Mouse (Mus musculus) spleen, adult 2 months (tissue): Measurements from ENCODE around the gene Stx8. TPM values are rescaled to one million over a fixed set of nuclear protein-coding genes. Genes with fewer than 3 reads are reported as not detected.

Source experiments
- DNase-seq, 2 experiments: peaks; one replicate each; pipeline versions ENCODE4 v3.0.0 to v3.0.0-alpha.2; 2012 to 2021; ENCODE audit warnings: low spot score in 2 of 2, low read depth in 1 of 2
- H3K27ac ChIP-seq: fragments of 200-500 bp; 2 replicates; pipeline ENCODE4 v1.5.1; 2012; ENCODE audit warnings: low read length, inconsistent platforms; ENCODE audit not compliant: insufficient read depth
- H3K27me3 ChIP-seq: fragments of 200-500 bp; 2 replicates; pipeline ENCODE4 v1.6.1; 2012; ENCODE audit warnings: mild to moderate bottlenecking, moderate library complexity, low read length, inconsistent platforms; ENCODE audit not compliant: control insufficient read depth, insufficient read depth
- H3K36me3 ChIP-seq: fragments of 200-500 bp; 2 replicates; pipeline ENCODE4 v1.6.1; 2012; ENCODE audit warnings: mild to moderate bottlenecking, low read length, inconsistent platforms; ENCODE audit not compliant: control insufficient read depth, insufficient read depth
- H3K4me1 ChIP-seq: fragments of 200-500 bp; 2 replicates; pipeline ENCODE4 v1.6.1; 2011; ENCODE audit warnings: inconsistent platforms; ENCODE audit not compliant: control insufficient read depth, insufficient read depth, insufficient read length
- H3K4me3 ChIP-seq: fragments of 200-500 bp; 2 replicates; pipeline ENCODE4 v1.5.1; 2011; ENCODE audit warnings: mild to moderate bottlenecking, inconsistent platforms; ENCODE audit not compliant: insufficient read depth, insufficient read length; ENCODE audit errors: extremely low read depth
- CTCF ChIP-seq: fragments of 200-500 bp; IDR thresholded peaks from 2 replicates; pipeline ENCODE4 v1.5.1; 2011; ENCODE audit warnings: mild to moderate bottlenecking, inconsistent platforms; ENCODE audit not compliant: insufficient read depth, insufficient read length, insufficient replicate concordance; ENCODE audit errors: extremely low read depth
- POLR2A ChIP-seq: fragments of 200-500 bp; IDR thresholded peaks from 2 replicates; pipeline ENCODE4 v1.6.1; 2011; ENCODE audit warnings: low read depth, low read length, inconsistent platforms
- WGBS: fragments of 180-500 bp; shearing (Covaris S2); methylation state at CpG from one replicate; pipeline ENCODE4 v1.1.7; 2018; 5-methylcytosine and 5-hydroxymethylcytosine counted together
- polyA plus RNA-seq: library from polyadenylated mRNA; depleted of rRNA; stranded (reverse); fragments of >200 nt; gene quantifications from 2 replicates; pipeline ENCODE4 v1.2.3, GENCODE M21; 2012

Stx8 gene
- polyA plus RNA-seq, 1 experiment, result 3.2 TPM

- TF ChIP-seq CTCF, result no peak
- TF ChIP-seq POLR2A, result no peak
- Histone ChIP-seq H3K4me3 (no peak overlapping the region), H3K27ac (no peak overlapping the region), H3K27me3 (peaks cover 1% of the 10 kb centered on the region; the same call in 1 of the 2 replicates), H3K36me3 (no peaks in the 10 kb centered on the region), H3K4me1 (no peaks in the 10 kb centered on the region)
- DNase-seq, result no peak
- WGBS, result 14% methylated on average over 9 of the region's 9 CpGs
Observed at GRCm38 (mm10) chr11:67949475-67949874, 16.5 kb upstream of the Stx8 start.

- 85% methylated on average over 5 of the region's 5 CpGs for WGBS
- Histone ChIP-seq H3K27me3 (peaks cover 1% of the 10 kb centered on the region; the same call in 1 of the 2 replicates), H3K36me3 (no peaks in the 10 kb centered on the region), H3K4me1 (no peaks in the 10 kb centered on the region), H3K4me3 (no peak overlapping the region), H3K27ac (no peak overlapping the region)
- TF ChIP-seq CTCF (no peak), POLR2A (no peak)
- DNase-seq, result no peak
Observed at GRCm38 (mm10) chr11:67953604-67954003, 12.4 kb upstream of the Stx8 start.

- H3K4me1 ChIP-seq, result no peaks in the 10 kb centered on the region
- 86% methylated on average over 6 of the region's 6 CpGs for WGBS
- peaks cover 1% of the 10 kb centered on the region; the same call in 1 of the 2 replicates for H3K27me3 ChIP-seq
- no peak for DNase-seq
- no peak overlapping the region for H3K4me3 ChIP-seq
- TF ChIP-seq POLR2A (no peak), CTCF (no peak)
- no peak overlapping the region for H3K27ac ChIP-seq
- H3K36me3 ChIP-seq, result no peaks in the 10 kb centered on the region
Observed at GRCm38 (mm10) chr11:67954413-67954812, 11.6 kb upstream of the Stx8 start.

- Histone ChIP-seq H3K36me3 (no peaks in the 10 kb centered on the region), H3K4me1 (peaks cover 2% of the 10 kb centered on the region; the same call in 1 of the 2 replicates), H3K27ac (no peak overlapping the region), H3K27me3 (no peaks in the 10 kb centered on the region), H3K4me3 (no peak overlapping the region)
- no peak for TF ChIP-seq CTCF
- TF ChIP-seq POLR2A, result no peak
- no peak for DNase-seq
- WGBS, result 78% methylated on average over 6 of the region's 6 CpGs
Observed at GRCm38 (mm10) chr11:67964110-67964509, 1.9 kb upstream of the Stx8 start.

- Histone ChIP-seq H3K4me1 (peaks cover 2% of the 10 kb centered on the region; the same call in 1 of the 2 replicates), H3K27me3 (no peaks in the 10 kb centered on the region), H3K36me3 (peaks cover 3% of the 10 kb centered on the region; the same call in 1 of the 2 replicates), H3K4me3 (peak within 1 kb of the TSS; percentile 79), H3K27ac (peak within 1 kb of the TSS; percentile 1; the same call in 1 of the 2 replicates)
- 9% methylated on average over 15 of the region's 15 CpGs for WGBS
- TF ChIP-seq POLR2A, result no peak
- TF ChIP-seq CTCF, result no peak
- peak; percentile 34 to 70 for DNase-seq
Observed at GRCm38 (mm10) chr11:67965242-67965883, 630 bp upstream of the Stx8 start, which contains the start of gene Cfap52. TSS of gene Cfap52 (minus strand) at chr11:67965651.

GRCm38 (mm10) chr11:67967831-67968230 is 1.8 kb downstream of the Stx8 start:
- H3K27me3 ChIP-seq, result no peaks in the 10 kb centered on the region
- WGBS, result 88% methylated on average over 11 of the region's 11 CpGs
- no peak overlapping the region for H3K27ac ChIP-seq
- peaks cover 2% of the 10 kb centered on the region; the same call in 1 of the 2 replicates for H3K4me1 ChIP-seq
- TF ChIP-seq CTCF (no peak), POLR2A (no peak)
- H3K4me3 ChIP-seq, result no peak overlapping the region
- DNase-seq, result no peak
- H3K36me3 ChIP-seq, result peaks cover 8% of the 10 kb centered on the region

- DNase-seq, result no peak
- Histone ChIP-seq H3K4me3 (no peak overlapping the region), H3K36me3 (peaks cover 9% of the 10 kb centered on the region), H3K4me1 (no peaks in the 10 kb centered on the region), H3K27ac (no peak overlapping the region), H3K27me3 (no peaks in the 10 kb centered on the region)
- 96% methylated on average over 1 of the region's 1 CpGs for WGBS
- TF ChIP-seq POLR2A (no peak), CTCF (no peak)
Observed at GRCm38 (mm10) chr11:67972606-67973005, 6.6 kb downstream of the Stx8 start.
